Mouse (Mus musculus): ENCODE measurements around the gene Abracl.

GRCm38 (mm10) chr10:17990576-17990975, 32.5 kb downstream of the Abracl start:
- no peak for TF ChIP-seq CTCF (IDR thresholded peaks at IDR 0.05; ENCODE audit: borderline replicate concordance, extremely low read depth, insufficient read depth, insufficient read length)
- TF ChIP-seq POLR2A (IDR thresholded peaks at IDR 0.05; ENCODE audit: borderline replicate concordance, extremely low read depth, insufficient read depth, insufficient read length, poor library complexity, severe bottlenecking), result no peak
